Mouse (Mus musculus): ENCODE results near the gene Samd4b.

Gene Samd4b

GRCm38 (mm10) chr7:28377190-28378065 lies 220.5 kb downstream of the Samd4b start:
- DNase-seq (ENCODE audit: low spot score) = no peak

DNA sequence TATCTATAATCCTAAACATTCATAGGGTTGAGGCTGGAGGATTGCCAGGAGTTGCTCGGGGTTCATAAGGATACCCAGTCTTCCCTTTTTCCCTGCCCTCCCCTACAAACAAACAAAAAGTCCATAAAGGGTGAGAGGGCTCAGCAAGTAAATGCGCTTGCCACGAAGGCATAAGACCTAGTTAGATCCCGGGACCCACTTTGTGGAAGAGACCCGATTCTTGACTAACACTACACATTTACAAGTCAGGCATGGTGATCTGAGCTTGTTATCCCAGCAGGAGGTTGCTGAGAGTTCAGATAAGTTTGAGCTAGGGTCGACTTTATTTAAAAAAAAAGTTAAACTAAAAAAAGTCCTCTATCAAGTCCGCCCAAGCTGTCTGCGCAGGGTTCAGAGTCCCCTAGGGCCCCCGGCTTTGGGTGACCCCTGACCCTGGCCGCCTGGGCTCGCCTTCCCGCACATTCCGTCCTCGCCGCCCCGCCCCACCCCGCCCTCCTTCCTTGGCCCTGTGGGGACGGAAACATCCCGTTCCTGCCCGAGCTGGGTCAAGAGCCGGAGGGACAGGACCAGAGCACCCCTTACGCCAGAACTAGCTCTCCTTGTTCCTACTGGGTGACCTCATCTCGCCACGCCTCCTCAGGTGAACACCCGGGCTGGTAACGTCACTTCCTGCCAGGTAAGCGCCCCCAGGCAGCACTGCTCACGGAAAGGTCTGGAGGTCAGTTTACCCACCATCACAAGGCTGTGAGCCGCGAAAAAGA lies 221.8 kb downstream of the Samd4b start:
- DNase-seq (ENCODE audit: low spot score) = no peak

DNA sequence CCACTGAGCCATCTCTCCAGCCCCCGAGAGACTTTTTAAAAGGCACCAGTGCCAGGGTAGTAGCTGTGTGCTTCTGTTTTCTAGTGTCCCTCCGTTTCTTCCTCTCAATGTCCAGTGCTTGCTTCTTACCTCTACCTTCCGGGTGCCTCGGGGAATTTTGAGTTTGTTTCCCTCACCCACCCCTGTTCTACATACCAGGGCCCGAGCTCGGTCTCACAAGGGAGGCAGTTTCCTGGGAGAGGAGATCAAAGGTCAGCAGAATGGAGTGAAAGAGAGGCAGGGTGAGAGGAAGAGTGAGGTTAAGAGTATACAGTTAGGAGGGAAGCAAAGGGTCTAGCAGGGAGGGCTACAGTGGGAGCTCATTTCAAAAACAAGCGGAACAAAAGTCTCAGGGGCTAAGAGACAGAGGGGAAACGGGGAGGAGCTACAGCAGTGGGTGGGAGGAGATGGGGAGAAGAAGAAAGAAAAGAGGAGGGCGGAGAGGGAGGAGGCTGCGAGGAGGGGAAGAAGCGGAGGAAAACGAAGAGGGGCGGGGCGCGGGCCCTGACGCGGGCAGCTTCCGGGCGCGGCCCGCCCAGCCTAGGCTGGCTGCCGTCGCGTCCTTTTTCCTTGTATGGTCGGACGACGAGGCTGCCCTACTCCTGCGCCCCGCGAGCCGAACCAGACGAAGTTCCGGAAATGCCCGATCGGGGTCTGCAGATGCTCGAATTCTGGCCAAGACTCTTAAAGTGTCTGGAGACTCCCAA lies 222.6 kb downstream of the Samd4b start:
- DNase-seq (ENCODE audit: low spot score) = peak; percentile 63

GRCm38 (mm10) chr7:28374647-28375046 lies 223.3 kb downstream of the Samd4b start:
- DNase-seq (ENCODE audit: low spot score) = no peak

GRCm38 (mm10) chr7:28373891-28374495 lies 224.0 kb downstream of the Samd4b start:
- DNase-seq (ENCODE audit: low spot score) = no peak

DNA sequence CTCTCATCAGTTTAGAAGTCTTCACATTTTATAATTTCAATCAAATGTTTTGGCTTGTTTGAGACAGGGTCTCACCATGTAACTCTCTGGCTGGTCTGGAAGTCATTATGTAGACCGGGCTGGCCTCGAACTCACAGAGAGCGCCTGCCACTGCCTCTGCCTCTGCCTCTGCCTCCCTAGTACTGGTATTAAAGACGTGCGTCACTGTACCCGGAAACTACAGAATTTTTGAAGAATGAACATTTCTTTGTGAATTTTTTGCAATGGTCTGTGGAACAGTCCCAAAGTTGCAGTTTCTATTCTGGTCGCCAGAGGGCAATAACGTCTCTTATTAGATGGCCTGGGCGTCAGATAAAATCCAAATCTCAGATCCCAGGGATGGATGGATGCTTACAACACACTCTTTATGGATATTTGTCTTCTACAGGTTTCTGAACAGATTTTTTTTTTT lies 224.8 kb downstream of the Samd4b start:
- DNase-seq (ENCODE audit: low spot score) = peak; percentile 74

GRCm38 (mm10) chr7:28372251-28373108 lies 225.5 kb downstream of the Samd4b start, which contains the start of gene Plekhg2:
Plekhg2 (minus strand) TSS chr7:28372599.
- peak; percentile 92 for DNase-seq (ENCODE audit: low spot score)

- no peak for DNase-seq (ENCODE audit: low spot score)
Measured at GRCm38 (mm10) chr7:28371514-28371989, 226.4 kb downstream of the Samd4b start.

- DNase-seq (ENCODE audit: low spot score) = no peak
Measured at GRCm38 (mm10) chr7:28370977-28371513, 226.9 kb downstream of the Samd4b start.

GRCm38 (mm10) chr7:28370051-28370450 lies 227.9 kb downstream of the Samd4b start:
- no peak for DNase-seq (ENCODE audit: low spot score)

GRCm38 (mm10) chr7:28368276-28368920 lies 229.5 kb downstream of the Samd4b start:
- DNase-seq (ENCODE audit: low spot score) = no peak

- DNase-seq (ENCODE audit: low spot score) = no peak
Measured at GRCm38 (mm10) chr7:28367663-28368275, 230.2 kb downstream of the Samd4b start.

DNA sequence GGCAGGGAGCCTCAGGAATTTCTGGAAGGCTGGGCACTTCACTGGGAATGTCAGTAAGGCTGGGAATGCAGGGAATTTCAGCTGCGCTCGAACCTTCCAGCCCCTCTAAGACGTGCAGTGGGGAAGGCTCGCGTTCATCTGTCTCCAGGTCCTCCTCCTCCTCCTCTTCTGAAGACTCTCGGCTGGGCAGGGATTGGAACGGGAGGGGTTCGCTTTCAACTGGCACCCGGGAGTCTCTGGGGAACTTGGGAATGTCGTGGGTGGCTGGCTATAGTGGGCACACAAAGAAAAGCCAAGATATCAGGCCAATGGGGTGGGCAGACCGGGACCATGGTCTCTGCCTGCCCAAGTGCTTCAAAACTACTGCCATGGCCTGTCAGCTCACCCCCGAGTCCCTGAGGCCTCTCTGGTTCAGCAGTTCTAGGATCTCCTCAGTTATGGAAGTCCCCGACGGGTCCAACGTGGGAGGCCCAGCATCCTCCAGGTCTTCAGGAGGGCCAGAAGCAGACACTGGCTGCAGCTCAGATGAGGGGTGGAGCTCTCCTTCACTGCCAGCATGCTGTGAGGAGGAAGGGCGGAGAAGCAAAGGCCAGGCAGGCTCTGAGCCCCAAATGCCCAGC lies 235.4 kb downstream of the Samd4b start:
- no peak for DNase-seq (ENCODE audit: low spot score)

DNA sequence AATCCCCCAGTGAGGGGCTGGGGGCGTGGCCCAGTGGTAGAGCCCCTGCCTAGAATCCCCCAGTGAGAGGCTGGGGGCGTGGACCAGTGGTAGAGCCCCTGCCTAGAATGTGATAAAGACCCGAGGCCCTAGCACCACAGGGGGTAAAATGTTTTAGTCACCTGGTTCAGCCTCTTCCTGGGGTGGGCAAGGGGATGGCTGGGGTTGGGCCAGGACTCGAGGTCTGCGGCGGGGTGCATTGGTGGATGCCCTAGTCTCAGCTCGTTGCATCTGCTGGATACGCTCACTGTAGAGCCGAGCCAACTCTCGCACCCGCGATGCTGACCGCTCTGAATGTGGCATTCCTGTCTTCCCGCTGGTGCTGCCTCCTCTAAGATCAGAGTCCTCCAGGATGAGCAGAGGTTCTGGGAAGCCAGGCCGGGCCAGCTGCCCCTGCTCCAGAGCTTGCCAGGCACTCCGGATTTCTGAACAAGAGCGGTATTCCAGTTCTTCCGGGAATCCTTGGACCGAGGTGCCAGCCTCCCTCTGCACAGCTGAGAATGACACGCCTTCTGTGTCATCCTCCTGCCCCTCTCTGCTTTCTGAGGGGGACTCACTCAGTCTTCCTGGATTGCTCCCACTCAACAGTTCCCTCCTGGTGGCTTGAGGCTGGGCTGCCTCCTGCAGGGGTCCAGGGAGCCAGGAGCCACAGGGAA lies 236.2 kb downstream of the Samd4b start:
- no peak for DNase-seq (ENCODE audit: low spot score)

DNA sequence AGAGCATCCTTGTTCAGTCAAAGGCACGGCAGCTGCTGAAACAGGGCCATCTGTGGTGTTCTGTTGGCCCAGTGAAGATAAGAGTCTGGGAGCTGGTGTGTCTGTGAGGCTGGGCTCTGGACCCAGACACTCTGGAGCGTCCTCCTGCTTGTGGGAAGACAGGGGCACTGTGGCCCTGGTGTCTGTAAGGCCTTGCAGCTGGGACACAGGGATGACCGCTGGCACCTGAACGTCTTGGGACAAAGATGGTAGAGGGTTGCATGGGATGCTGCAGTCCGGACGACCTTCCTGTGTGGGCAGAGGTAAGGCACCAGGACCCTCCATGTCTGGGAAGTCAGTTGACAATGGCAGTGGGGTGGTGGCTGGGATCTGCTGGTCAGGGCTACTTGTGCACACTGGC lies 237.7 kb downstream of the Samd4b start:
- DNase-seq (ENCODE audit: low spot score) = no peak

- no peak for DNase-seq (ENCODE audit: low spot score)
Measured at GRCm38 (mm10) chr7:28359854-28360253, 238.1 kb downstream of the Samd4b start.

DNA sequence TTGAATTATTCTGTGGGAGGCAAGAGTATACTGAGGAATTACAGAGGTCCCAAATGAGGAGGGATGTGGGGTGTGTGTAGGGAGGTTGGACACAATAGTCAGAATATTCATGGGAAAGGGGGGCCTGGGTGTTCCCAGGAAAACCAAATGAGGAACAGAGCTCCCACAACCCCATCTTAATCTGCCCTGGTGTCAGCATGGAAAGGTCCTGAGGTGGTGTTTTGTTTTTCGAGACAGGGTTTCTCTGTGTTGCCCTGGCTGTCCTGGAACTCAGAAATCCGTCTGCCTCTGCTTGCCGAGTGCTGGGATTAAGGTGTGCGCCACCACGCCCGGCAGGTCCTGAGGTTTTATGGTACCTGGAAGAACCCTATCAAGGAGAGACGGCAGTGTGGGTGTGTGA lies 239.5 kb downstream of the Samd4b start:
- no peak for DNase-seq (ENCODE audit: low spot score)

GRCm38 (mm10) chr7:28357984-28358383 lies 240.0 kb downstream of the Samd4b start:
- DNase-seq (ENCODE audit: low spot score) = no peak

All from left cerebral cortex, adult 11 months (tissue).